Mouse (Mus musculus): ENCODE results near the gene B3galt1. TPM values are rescaled to one million over a fixed set of nuclear protein-coding genes. Genes with fewer than 3 reads are reported as not detected.

The B3galt1 gene
- polyA plus RNA-seq, 1 experiment from 2014 or later, result 8.4 TPM

GRCm38 (mm10) chr2:68141094-68141493, 575.4 kb downstream of the B3galt1 start:
- no peak overlapping the region for H3K4me2 ChIP-seq (ENCODE audit: low read depth, severe bottlenecking)
- no peak for ATAC-seq (ENCODE audit: insufficient number of reproducible peaks, low FRiP score, low TSS enrichment, low read depth)
- no peak for DNase-seq (ENCODE audit: low spot score)
- no peaks in the 10 kb centered on the region for H3K36me3 ChIP-seq (ENCODE audit: control insufficient read depth, insufficient read depth, low read length)
- WGBS, result 90% methylated on average over 2 of the region's 2 CpGs
- no peak overlapping the region for H3K27ac ChIP-seq (replicated peaks; ENCODE audit: low read depth, low read length)
- no peaks in the 10 kb centered on the region for H3K9me3 ChIP-seq (ENCODE audit: control insufficient read depth, low read length)
- no peak overlapping the region for H3K4me3 ChIP-seq (ENCODE audit: low read depth, low read length)
- H3K9ac ChIP-seq (ENCODE audit: low read length), result no peak overlapping the region
- no peaks in the 10 kb centered on the region for H3K27me3 ChIP-seq (ENCODE audit: control insufficient read depth, insufficient read depth, low read length)
- H3K4me1 ChIP-seq (ENCODE audit: control insufficient read depth, insufficient read depth, low read length), result no peaks in the 10 kb centered on the region

GRCm38 (mm10) chr2:68143292-68143691, 577.6 kb downstream of the B3galt1 start:
- 86% methylated on average over 2 of the region's 2 CpGs for WGBS
- Histone ChIP-seq H3K27ac (replicated peaks; ENCODE audit: low read depth, low read length) (no peak overlapping the region), H3K4me3 (ENCODE audit: low read depth, low read length) (no peak overlapping the region), H3K9me3 (ENCODE audit: control insufficient read depth, low read length) (no peaks in the 10 kb centered on the region), H3K9ac (ENCODE audit: low read length) (no peak overlapping the region), H3K4me1 (ENCODE audit: control insufficient read depth, insufficient read depth, low read length) (no peaks in the 10 kb centered on the region), H3K36me3 (ENCODE audit: control insufficient read depth, insufficient read depth, low read length) (no peaks in the 10 kb centered on the region), H3K4me2 (ENCODE audit: low read depth, severe bottlenecking) (no peak overlapping the region), H3K27me3 (ENCODE audit: control insufficient read depth, insufficient read depth, low read length) (no peaks in the 10 kb centered on the region)
- DNase-seq (ENCODE audit: low spot score) (no peak), ATAC-seq (ENCODE audit: insufficient number of reproducible peaks, low FRiP score, low TSS enrichment, low read depth) (no peak)

GRCm38 (mm10) chr2:68159751-68160150, 594.1 kb downstream of the B3galt1 start:
- Histone ChIP-seq H3K27me3 (ENCODE audit: control insufficient read depth, insufficient read depth, low read length) (no peaks in the 10 kb centered on the region), H3K36me3 (ENCODE audit: control insufficient read depth, insufficient read depth, low read length) (no peaks in the 10 kb centered on the region), H3K9me3 (ENCODE audit: control insufficient read depth, low read length) (no peaks in the 10 kb centered on the region), H3K27ac (replicated peaks; ENCODE audit: low read depth, low read length) (no peak overlapping the region), H3K4me2 (ENCODE audit: low read depth, severe bottlenecking) (no peak overlapping the region), H3K4me1 (ENCODE audit: control insufficient read depth, insufficient read depth, low read length) (no peaks in the 10 kb centered on the region), H3K4me3 (ENCODE audit: low read depth, low read length) (no peak overlapping the region), H3K9ac (ENCODE audit: low read length) (no peak overlapping the region)
- 94% methylated on average over 5 of the region's 5 CpGs for WGBS
- ATAC-seq (ENCODE audit: insufficient number of reproducible peaks, low FRiP score, low TSS enrichment, low read depth) (no peak), DNase-seq (ENCODE audit: low spot score) (no peak)

- Histone ChIP-seq H3K9me3 (ENCODE audit: control insufficient read depth, low read length) (no peaks in the 10 kb centered on the region), H3K4me3 (ENCODE audit: low read depth, low read length) (no peak overlapping the region), H3K27ac (replicated peaks; ENCODE audit: low read depth, low read length) (no peak overlapping the region), H3K4me2 (ENCODE audit: low read depth, severe bottlenecking) (no peak overlapping the region), H3K27me3 (ENCODE audit: control insufficient read depth, insufficient read depth, low read length) (no peaks in the 10 kb centered on the region), H3K9ac (ENCODE audit: low read length) (no peak overlapping the region), H3K36me3 (ENCODE audit: control insufficient read depth, insufficient read depth, low read length) (no peaks in the 10 kb centered on the region), H3K4me1 (ENCODE audit: control insufficient read depth, insufficient read depth, low read length) (no peaks in the 10 kb centered on the region)
- no peak for DNase-seq (ENCODE audit: low spot score)
- no peak for ATAC-seq (ENCODE audit: insufficient number of reproducible peaks, low FRiP score, low TSS enrichment, low read depth)
- 95% methylated on average over 2 of the region's 2 CpGs for WGBS
Measured at GRCm38 (mm10) chr2:68160566-68160965, 594.9 kb downstream of the B3galt1 start.

GRCm38 (mm10) chr2:68162012-68162411, 596.3 kb downstream of the B3galt1 start:
- no peak for DNase-seq (ENCODE audit: low spot score)
- no peak overlapping the region for H3K27ac ChIP-seq (replicated peaks; ENCODE audit: low read depth, low read length)
- no peaks in the 10 kb centered on the region for H3K4me1 ChIP-seq (ENCODE audit: control insufficient read depth, insufficient read depth, low read length)
- H3K27me3 ChIP-seq (ENCODE audit: control insufficient read depth, insufficient read depth, low read length), result no peaks in the 10 kb centered on the region
- WGBS, result 93% methylated on average over 4 of the region's 4 CpGs
- ATAC-seq (ENCODE audit: insufficient number of reproducible peaks, low FRiP score, low TSS enrichment, low read depth), result no peak
- H3K4me2 ChIP-seq (ENCODE audit: low read depth, severe bottlenecking), result no peak overlapping the region
- H3K36me3 ChIP-seq (ENCODE audit: control insufficient read depth, insufficient read depth, low read length), result no peaks in the 10 kb centered on the region
- no peak overlapping the region for H3K4me3 ChIP-seq (ENCODE audit: low read depth, low read length)
- no peaks in the 10 kb centered on the region for H3K9me3 ChIP-seq (ENCODE audit: control insufficient read depth, low read length)
- H3K9ac ChIP-seq (ENCODE audit: low read length), result no peak overlapping the region

GRCm38 (mm10) chr2:68171306-68171705, 605.6 kb downstream of the B3galt1 start:
- H3K9ac ChIP-seq (ENCODE audit: low read length), result no peak overlapping the region
- H3K4me3 ChIP-seq (ENCODE audit: low read depth, low read length), result no peak overlapping the region
- no peaks in the 10 kb centered on the region for H3K27me3 ChIP-seq (ENCODE audit: control insufficient read depth, insufficient read depth, low read length)
- ATAC-seq (ENCODE audit: insufficient number of reproducible peaks, low FRiP score, low TSS enrichment, low read depth), result no peak
- WGBS, result 78% methylated on average over 10 of the region's 10 CpGs
- H3K36me3 ChIP-seq (ENCODE audit: control insufficient read depth, insufficient read depth, low read length), result no peaks in the 10 kb centered on the region
- H3K4me2 ChIP-seq (ENCODE audit: low read depth, severe bottlenecking), result no peak overlapping the region
- DNase-seq (ENCODE audit: low spot score), result peak; percentile 15
- no peaks in the 10 kb centered on the region for H3K4me1 ChIP-seq (ENCODE audit: control insufficient read depth, insufficient read depth, low read length)
- H3K27ac ChIP-seq (replicated peaks; ENCODE audit: low read depth, low read length), result no peak overlapping the region
- no peaks in the 10 kb centered on the region for H3K9me3 ChIP-seq (ENCODE audit: control insufficient read depth, low read length)

Small RNAs within 50 kb of the gene (microRNA-seq; reads per million reads assigned to microRNA genes)
- gene Mir6335 (not detected), gene Mir7224 (6.4 reads per million, percentile 14 among the genes with 10 or more reads in this experiment)

Other genes starting within 250 kb of the B3galt1 start
- gene Gm21830, start 152.1 kb upstream of the B3galt1 start, polyA plus RNA-seq (2014; fragmentation: Nextera tagmentation; extraction: Ambion mirVana), result not detected in 2 replicates
- gene Gm26727, start 132.7 kb upstream of the B3galt1 start, polyA plus RNA-seq (2014; fragmentation: Nextera tagmentation; extraction: Ambion mirVana), result not detected in 2 replicates
- gene Xirp2, start 119.9 kb upstream of the B3galt1 start, polyA plus RNA-seq (2014; fragmentation: Nextera tagmentation; extraction: Ambion mirVana), result 0.04 TPM in 1 of 2 replicates, not detected in the other